ENCODE assay signal across 22 mouse cellular contexts in genomic region chr4:128740878-128741277, GRCm38 (mm10). TPM values are rescaled to one million over a fixed set of nuclear protein-coding genes. Genes with fewer than 3 reads are reported as not detected.
DNase-seq lines count a peak whose midpoint lies in the region; ATAC-seq and TF ChIP-seq lines count a peak whose summit lies in the region.
"Had no signal": no experiment of that assay in that cellular context is flagged by ENCODE, and none has a peak within 500 bp of the region (broad histone marks: within the 10 kb centered on the region; RNA-seq: fewer than 3 reads in every experiment).

No protein-coding gene starts in this region.

- peaks cover 26% of the 10 kb centered on the region for H3K36me3 ChIP-seq in forebrain, postnatal 0 days (ENCODE audit: insufficient read depth)
- peaks cover 80% of the 10 kb centered on the region for H3K36me3 ChIP-seq in forebrain, embryonic 10.5 days (replicated peaks)
- peaks cover 3% of the 10 kb centered on the region; the same call in 1 of the 2 replicates for H3K36me3 ChIP-seq in splenic B cell, adult 2 months (ENCODE audit: control insufficient read depth, insufficient read depth, low read length, poor library complexity, severe bottlenecking)

- H3K4me2 ChIP-seq in forebrain, postnatal 0 days (ENCODE audit: low read depth): no peak overlapping the region
- H3K4me2 ChIP-seq: embryonic facial prominence, embryonic 12.5 days; embryonic facial prominence, embryonic 15.5 days; heart, embryonic 11.5 days; hindbrain, embryonic 12.5 days; hindbrain, embryonic 15.5 days; intestine, embryonic 15.5 days had no signal

- H3K9me3 ChIP-seq in forebrain, postnatal 0 days (ENCODE audit: low read length): no peaks in the 10 kb centered on the region
- no peaks in the 10 kb centered on the region for H3K9me3 ChIP-seq in forebrain, embryonic 10.5 days
- H3K9me3 ChIP-seq: embryonic facial prominence, embryonic 12.5 days; embryonic facial prominence, embryonic 15.5 days; hindbrain, embryonic 12.5 days; hindbrain, embryonic 15.5 days; intestine, embryonic 15.5 days had no signal

- H3K27ac ChIP-seq in forebrain, postnatal 0 days (ENCODE audit: low read depth, low read length): no peak overlapping the region
- H3K27ac ChIP-seq in forebrain, embryonic 10.5 days: no peak overlapping the region
- H3K27ac ChIP-seq: embryonic facial prominence, embryonic 12.5 days; embryonic facial prominence, embryonic 15.5 days; gastrocnemius, adult 2 months; hindbrain, embryonic 12.5 days; hindbrain, embryonic 15.5 days; intestine, embryonic 15.5 days had no signal

- ATAC-seq in forebrain, postnatal 0 days: no peak
- ATAC-seq in CD4-positive, CD25-positive, alpha-beta regulatory T cell, adult 4 months: peak; percentile 60
- ATAC-seq: forebrain, embryonic 14.5 days; intestine, embryonic 15.5 days had no signal

- TF ChIP-seq CTCF in forebrain, postnatal 0 days (IDR thresholded peaks at IDR 0.05; ENCODE audit: low read depth): no peak

- peak overlapping the region; percentile 22; the same call in 1 of the 2 replicates for H3K9ac ChIP-seq in forebrain, postnatal 0 days
- H3K9ac ChIP-seq: embryonic facial prominence, embryonic 12.5 days; embryonic facial prominence, embryonic 15.5 days; hindbrain, embryonic 12.5 days; hindbrain, embryonic 15.5 days; intestine, embryonic 15.5 days had no signal

- 47% methylated on average over 1 of the region's 1 CpGs for WGBS in forebrain, postnatal 0 days
- WGBS in forebrain, embryonic 10.5 days: 76% methylated on average over 1 of the region's 1 CpGs

- no peak overlapping the region for H3K4me3 ChIP-seq in forebrain, postnatal 0 days (ENCODE audit: low read depth, low read length)
- H3K4me3 ChIP-seq in forebrain, embryonic 10.5 days: no peak overlapping the region
- H3K4me3 ChIP-seq: embryonic facial prominence, embryonic 12.5 days; embryonic facial prominence, embryonic 15.5 days; gastrocnemius, adult 2 months; hindbrain, embryonic 12.5 days; hindbrain, embryonic 15.5 days; intestine, embryonic 15.5 days had no signal

- H3K27me3 ChIP-seq in forebrain, postnatal 0 days (ENCODE audit: insufficient read depth, low read length): no peaks in the 10 kb centered on the region
- no peaks in the 10 kb centered on the region for H3K27me3 ChIP-seq in forebrain, embryonic 10.5 days (ENCODE audit: poor library complexity, severe bottlenecking)
- H3K27me3 ChIP-seq in splenic B cell, adult 2 months (ENCODE audit: control insufficient read depth, insufficient read depth, low read length, poor library complexity, severe bottlenecking): no peaks in the 10 kb centered on the region
- H3K27me3 ChIP-seq: embryonic facial prominence, embryonic 12.5 days; embryonic facial prominence, embryonic 15.5 days; hindbrain, embryonic 12.5 days; hindbrain, embryonic 15.5 days; intestine, embryonic 15.5 days had no signal

- DNase-seq in cerebellum, adult 11-12 months: peak; percentile 1
- DNase-seq in cerebellum, postnatal 14 days: no peak
- DNase-seq in forebrain, postnatal 0 days: no peak
- no peak for DNase-seq in forebrain, embryonic 10.5 days (ENCODE audit: extremely low spot score, low spot score)
- peak; percentile 48 for DNase-seq in splenic B cell, adult 2 months (ENCODE audit: low read depth, low spot score)
- DNase-seq in adrenal gland, postnatal 10 days: no peak
- DNase-seq: adrenal gland, adult 2 months; adrenal gland, postnatal 25 days; cerebellum, adult 18-20 months; cerebellum, adult 9-10 months; gastrocnemius, adult 2 months; gastrocnemius, postnatal 14 days had no signal

- H3K4me1 ChIP-seq in forebrain, postnatal 0 days (ENCODE audit: insufficient read depth): peaks cover 18% of the 10 kb centered on the region
- peaks cover 61% of the 10 kb centered on the region for H3K4me1 ChIP-seq in forebrain, embryonic 10.5 days

RNA-seq across cellular contexts. Expression of gene A3galt2, which starts 14.3 kb away (rescaled TPM):
- 0.52 and 0.92 TPM in 2 replicates for total RNA-seq in forebrain, postnatal 0 days (2014; rRNA removed)
- 0.05 and 0.16 TPM in 2 replicates for polyA plus RNA-seq in forebrain, postnatal 0 days (2015; fragmentation: Nextera tagmentation; extraction: Ambion mirVana)
- polyA plus RNA-seq in forebrain, embryonic 10.5 days (2016; fragmentation: Nextera tagmentation; extraction: Ambion mirVana): 0.07 and 0.17 TPM in 2 replicates
- polyA plus RNA-seq in CD4-positive, CD25-positive, alpha-beta regulatory T cell, adult 4 months (2017; shearing (Covaris generic)): under 1 TPM; 0.18 to 0.22 TPM
- total RNA-seq in adrenal gland, postnatal 10 days (2021): under 1 TPM; 0.12 TPM
- total RNA-seq: hematopoietic stem cell, adult 5-6 weeks; MEL had no signal

Comparison
In these comparisons a context has a peak if more than half of its experiments do, and no peak if none do; other contexts are left out.
1. DNase-seq: peak in cerebellum, adult 11-12 months (single experiment) and splenic B cell, adult 2 months (single experiment); none in cerebellum, postnatal 14 days (0 of 2), forebrain, postnatal 0 days (single experiment), forebrain, embryonic 10.5 days (single experiment) and adrenal gland, postnatal 10 days (single experiment).